Mouse (Mus musculus) neutrophil, adult 5-6 weeks (primary cell): ENCODE results near the gene Filip1. TPM values are rescaled to one million over a fixed set of nuclear protein-coding genes. Genes with fewer than 3 reads are reported as not detected.

Source experiments
- ATAC-seq: fragments of 151-379, 151-347 bp; 2 replicates; pipeline ENCODE4 v1.8.0; 2017; ENCODE audit warnings: mild to moderate bottlenecking, moderate TSS enrichment; ENCODE audit not compliant: insufficient number of reproducible peaks, poor library complexity, low FRiP score, severe bottlenecking; ENCODE audit errors: extremely low read depth
- total RNA-seq: library from RNA; stranded (forward); fragments of 200-1000 nt; gene quantifications from 2 replicates; pipeline ENCODE4 v1.2.3, GENCODE M21; 2017

The Filip1 gene
- total RNA-seq, 1 experiment from 2014 or later, result 0.47 TPM

DNA sequence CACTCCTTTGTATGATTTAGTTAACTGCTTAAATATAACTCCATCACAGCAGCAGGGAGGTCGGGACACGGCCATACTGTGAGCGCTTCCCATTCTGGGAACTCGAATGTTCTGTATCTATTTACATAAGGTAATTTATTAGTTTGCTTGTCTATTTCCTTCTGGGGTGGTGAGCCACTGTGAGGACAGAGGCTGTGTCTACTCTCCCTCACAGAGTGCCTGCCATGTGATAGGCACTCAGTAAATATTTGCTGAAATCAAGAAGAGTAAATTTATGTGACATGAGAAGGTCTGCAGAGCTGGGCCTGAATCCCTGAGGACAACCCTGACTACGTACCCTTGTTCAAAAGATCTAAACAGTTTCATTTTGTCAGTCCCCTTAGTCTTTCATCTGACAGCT, 143.1 kb downstream of the Filip1 start:
- no peak for ATAC-seq

DNA sequence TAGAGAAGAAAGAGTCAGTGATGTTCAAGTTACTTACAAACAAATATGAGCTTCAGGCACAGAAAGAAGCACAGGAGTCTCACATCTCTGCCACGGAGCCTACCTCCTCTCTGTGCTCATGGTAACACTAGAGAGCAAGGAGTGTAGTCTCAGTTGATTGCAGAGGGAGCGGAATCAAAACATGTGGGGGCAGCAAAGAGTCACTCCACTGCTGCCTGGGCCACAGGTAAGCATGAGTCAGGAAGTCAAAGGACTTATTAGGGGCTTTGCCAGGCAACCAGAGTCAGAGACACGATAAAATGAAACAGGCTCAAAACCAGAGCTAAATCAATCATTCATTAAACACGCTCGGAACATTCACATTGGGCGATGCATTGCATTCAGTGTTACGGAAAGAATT, 146.7 kb downstream of the Filip1 start:
- no peak for ATAC-seq

DNA sequence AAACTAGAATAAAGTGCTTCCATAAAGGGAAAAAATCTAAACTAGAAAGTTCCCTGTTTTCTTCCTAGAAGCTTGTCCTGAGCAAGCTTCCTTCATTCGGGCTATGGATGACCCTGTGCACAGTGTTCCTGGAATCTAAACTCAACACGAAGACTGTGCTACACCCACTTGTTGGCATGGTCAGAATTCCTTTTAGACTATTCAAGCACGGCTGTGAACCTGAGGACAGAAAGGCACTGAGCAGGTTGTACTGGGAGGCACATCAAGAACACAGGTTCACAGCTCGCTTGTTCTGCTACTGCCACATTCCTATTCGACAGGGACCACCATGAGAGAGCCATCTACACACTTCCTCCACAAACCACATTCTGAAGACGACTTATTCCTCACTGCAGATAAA, 150.1 kb downstream of the Filip1 start:
- no peak for ATAC-seq

DNA sequence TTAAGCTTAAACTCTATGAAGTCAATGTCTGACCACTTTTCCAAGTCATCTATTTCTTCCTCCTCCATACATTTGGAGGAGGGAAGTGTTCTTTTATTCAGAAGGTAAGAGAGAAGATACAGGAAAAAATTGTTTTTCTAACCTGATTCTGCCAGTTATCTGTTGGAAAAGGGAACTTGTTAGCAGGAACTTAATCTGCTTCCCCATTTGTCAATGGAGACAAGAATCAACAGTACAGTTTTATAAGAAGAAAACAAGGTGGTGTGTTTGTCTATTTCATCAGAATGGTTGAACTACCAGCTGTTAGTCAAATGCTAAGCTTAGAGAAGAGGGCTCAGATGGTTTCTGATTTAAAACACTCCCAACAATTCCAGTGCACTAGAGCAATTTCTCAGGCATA, 165.6 kb downstream of the Filip1 start:
- ATAC-seq, result no peak

DNA sequence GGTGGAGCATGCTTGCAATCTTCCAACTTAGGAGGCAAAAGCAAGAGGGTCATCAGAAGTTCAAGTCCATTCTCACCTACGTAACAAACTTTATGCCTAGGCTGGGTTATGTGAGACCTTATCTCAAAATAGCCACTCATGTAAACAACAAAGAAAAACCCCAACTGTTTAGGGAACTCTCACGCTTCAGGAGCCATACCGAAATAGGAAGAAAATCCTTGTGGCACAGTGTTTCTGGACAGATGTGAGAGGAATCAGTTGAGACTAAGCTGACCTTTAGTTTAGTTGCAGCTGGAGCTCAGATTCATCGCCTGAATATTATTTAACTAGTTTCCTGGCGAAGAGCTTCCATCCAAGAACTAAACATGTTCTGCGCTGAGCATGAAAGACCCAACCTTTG, 170.0 kb downstream of the Filip1 start:
- ATAC-seq, result no peak

DNA sequence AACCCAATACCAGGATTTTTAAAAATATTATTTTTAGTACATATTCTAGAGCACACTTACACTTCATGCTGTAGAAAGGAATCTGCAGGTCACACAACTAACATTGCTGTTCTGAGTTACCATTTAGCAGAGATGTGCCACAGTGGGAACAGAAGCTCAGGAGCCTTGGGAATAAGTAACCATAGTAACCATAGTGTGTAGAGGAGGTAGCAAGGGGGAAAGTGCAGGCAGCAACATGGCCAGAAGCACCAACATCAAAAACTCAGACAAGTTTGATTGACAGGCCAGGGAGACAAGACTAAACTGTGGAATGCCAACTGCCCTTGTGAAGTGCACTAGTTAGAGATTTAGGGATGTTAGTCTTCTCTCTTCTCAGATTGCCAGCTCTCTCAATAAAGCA, 170.6 kb downstream of the Filip1 start:
- no peak for ATAC-seq

DNA sequence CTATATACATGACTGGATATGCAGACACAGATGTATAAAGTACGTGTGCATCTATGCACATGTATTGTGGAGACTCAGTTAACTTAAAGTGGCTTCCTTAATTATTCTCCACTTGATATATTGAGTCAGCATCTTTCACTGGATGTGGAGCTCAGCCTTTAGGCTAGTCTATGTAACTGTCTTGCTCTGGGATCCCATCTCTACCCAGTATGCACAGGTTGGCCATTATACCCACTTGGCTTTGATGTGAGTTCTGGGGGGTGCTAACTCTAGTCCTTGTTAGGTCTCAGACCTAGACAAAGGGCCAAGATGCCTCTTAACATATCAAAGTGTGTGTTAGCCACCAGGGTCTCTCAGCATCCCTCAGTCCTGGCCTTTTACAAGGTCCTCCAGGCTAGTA, 181.4 kb downstream of the Filip1 start:
- ATAC-seq, result no peak

DNA sequence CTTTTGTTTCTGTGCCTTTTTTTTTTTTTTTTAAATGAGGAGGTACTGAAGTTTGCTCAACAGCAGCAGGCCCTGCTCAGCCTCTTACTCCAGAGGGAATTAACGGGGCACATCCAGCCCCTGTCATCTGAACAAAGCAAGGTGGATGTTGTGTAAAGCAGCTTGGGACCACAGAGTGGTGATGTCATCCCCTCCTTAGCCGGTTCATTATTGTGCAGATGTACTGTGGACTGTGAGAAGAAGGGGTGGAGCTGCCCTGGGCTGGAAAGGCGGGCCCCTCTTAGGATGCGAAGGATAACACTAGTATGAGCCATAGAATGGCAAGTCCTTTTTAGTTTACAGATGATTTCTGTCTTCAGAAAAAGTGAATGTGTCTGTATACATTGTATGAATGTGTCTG, 181.8 kb downstream of the Filip1 start:
- no peak for ATAC-seq

DNA sequence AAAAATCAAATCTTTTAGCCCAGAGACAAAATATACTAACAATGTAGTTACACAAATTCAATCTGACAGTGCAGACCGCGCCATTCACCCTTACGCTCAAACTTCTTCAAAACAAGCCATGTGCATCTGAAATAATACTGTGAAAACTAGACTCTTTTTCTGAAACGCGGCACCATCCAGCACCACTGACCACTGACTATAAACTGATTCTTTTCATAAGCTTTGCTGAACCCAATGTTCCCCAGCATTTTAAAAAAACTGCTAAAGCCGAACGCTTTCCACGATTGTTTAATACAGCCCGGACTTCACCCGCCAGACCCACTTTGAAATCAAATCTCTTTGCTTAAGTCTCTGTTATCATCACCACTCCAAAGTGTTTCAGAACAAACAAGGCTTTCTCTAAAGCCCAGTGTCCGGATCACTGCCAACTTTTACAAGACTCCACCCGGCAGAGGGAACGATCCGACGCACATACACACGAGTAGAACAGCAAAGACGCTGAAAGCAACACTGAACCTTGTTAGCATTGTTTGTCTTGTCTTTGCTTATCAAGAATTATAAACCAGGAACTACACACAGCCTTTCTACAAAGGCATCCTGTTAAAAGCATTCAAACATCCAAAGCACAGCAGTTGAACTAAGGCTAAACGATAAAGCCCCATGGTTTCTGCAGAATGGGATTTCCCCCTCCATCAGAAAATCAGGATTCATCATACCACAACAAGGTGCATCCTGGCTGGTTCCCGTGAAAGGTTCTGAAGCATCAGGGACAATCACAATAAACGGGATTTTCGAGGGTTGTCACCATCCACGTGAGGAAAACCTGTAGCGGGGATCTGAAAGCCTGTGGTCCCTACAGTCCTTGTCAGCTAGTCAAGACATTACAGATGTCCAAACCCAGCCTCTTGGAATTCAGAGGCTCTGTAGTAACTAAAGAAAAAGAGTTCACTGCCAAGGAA, 182.5 kb downstream of the Filip1 start:
- no peak for ATAC-seq

DNA sequence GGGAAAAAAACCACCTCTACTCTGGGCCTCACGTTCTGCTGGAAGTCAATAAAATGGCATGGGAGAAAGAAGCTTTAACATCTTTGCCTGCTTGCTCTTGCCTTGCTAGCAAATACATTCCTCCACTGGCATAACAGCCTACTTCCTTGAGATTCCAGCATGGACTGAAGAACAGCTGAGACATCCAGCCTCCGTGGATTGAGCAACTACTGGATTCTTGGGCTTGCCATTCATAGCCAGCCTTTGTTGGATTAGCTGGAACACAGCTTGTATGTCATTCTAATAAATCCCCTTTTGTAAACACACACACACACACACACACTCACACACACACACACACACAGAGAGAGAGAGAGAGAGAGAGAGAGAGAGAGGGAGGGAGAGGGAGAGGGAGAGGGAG, 185.6 kb downstream of the Filip1 start:
- ATAC-seq, result no peak

DNA sequence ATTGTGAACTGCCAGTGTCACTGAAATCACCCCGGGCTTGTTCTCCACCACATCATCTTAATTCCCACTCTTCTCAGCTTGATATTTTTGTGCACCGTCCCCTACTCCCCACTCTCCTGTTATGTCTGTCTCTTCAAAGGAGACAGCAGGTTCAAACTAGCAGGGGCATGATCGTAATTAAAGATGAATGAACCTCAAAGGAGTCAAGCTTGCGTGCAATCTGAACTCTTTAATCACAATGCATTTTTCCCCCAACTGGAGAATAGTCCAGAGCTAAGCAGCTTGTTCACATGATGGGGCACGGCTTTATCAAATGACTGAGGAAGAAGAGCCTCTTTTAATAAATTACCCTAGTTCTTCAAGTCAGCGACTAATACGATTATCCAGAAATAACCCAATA, 187.1 kb downstream of the Filip1 start:
- no peak for ATAC-seq

DNA sequence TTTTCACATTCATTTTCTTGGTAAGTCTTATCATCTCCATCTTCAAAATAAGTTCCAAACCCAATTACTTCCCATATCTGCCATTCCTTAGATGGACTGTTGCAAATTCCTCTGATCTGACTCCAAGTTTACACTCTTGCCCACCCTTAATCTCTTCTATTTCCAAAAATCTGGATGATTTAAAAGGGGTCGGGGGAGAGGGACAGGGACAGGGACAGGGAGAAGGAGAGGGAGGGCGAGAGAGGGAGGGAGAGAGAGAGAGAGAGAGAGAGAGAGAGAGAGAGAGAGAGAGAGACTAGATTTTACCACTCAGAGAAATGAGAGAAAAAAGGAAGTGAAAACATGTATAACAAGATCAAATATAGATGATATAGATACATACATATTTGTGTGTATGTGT, 188.8 kb downstream of the Filip1 start:
- no peak for ATAC-seq

DNA sequence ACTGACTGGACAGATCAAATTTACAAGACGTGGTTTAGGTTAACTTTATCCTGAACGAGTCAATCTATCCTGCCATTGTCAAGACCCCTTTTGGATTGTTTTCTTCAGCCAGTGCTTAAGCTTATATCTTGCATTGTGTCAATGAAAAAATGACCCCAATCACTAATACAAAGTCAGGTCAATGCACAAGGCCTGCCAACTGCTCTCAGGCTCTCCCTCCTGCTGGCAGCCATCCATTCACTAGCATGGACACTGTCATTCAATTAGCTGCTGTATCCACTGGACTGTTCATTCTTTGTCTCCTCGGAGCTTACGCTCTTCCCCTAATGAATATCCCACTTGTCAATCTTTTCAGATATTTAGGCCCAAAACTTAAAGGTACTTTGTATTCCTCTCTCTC, 189.2 kb downstream of the Filip1 start:
- no peak for ATAC-seq

DNA sequence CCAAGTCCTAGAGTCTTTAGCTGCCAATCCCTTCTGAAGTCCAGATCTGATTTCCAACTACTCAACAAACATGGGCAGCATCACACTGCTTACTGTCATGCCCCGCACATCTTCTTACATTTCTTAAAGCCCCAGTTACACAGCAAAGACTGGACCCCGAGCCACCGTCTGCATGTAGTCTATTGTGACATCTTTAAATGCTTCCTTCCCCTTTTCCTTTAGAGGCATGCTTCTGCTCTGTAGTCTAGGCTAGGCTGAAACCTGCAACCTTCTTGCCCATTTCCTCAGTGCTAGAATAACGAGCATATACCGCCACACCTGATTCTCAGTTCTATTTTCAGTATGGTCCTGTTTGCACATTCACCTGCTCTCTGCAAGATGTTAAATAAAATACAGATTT, 196.2 kb downstream of the Filip1 start:
- peak; percentile 83 for ATAC-seq

DNA sequence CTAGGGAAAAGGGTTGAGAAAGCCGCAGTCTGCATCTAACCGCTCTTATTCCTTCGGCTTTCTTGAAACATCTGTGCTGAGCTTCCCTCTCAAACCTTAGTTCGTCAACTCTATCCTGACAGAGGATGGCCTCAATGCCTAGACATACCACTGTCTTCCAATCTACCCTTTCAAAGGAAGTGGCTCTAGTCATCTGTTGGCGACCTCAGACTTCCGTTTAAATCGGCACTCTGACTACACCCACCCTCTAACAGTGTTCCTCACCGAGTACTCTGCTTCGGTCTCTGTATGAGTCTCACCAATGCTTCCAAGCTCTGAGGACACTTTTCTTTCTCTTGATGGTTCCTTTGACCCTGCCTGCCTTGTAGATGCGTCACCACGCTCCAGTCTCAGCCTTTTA, 196.6 kb downstream of the Filip1 start:
- ATAC-seq, result peak; percentile 57

DNA sequence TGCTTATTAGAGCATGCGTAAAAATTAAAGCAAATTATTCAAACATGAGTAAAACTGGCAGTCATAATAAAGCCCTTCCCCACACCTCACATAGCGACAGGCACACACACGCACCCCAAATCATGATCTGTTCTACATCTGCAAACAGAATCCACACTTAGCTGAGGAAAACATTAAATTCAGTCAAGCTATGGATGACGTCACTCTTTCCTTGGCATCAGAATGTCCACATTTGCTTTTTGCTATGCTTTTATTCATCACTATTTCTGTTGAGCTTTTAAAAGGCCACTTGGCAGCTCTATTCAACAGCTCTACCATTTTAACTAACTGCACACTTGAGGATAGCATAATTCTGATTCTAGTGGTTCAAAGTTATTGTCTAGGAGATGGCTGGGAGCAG, 198.1 kb downstream of the Filip1 start:
- no peak for ATAC-seq

DNA sequence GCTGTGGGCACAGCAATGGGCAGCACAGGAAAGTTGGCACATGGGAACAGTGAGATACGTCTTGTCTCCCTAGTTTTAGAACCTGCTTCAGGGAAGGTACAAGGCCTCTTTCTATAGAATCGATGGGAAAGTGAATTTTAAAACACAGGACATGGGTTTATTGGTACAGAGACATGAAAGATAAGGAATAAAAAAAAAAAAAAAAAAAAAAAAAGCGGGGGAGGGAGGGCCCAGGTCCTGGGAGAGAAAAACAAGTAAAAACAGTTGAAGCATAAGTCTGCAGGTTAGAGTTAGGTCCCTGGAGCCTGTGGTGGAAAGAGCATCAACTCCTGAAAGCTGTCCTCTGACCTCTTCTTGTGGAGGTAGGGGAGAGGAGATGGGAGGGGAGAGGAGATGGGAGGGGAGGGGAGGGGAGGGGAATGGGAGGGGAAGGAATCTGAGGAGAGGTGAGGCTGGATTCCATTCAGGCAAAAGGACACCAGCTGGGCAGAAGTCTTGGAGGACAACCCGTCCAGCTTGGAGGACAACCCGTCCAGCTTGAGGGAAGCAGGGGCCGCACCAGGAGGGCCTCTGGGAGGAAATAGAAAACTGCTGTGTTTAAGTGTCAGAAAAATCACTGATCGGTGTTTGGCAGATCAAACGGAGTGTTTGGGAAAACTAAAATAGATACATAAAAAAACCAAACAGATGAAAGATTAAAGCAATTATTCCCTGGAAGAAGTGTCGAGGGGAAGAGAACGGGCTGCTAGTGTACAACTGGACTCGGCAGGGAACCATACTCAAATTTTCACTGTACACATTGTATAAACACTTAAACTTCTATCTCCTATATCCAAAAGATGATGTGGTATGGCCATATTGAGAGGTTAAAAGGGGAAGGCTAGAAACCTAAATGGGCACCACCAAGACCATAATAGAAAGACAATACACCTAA, 201.4 kb downstream of the Filip1 start:
- no peak for ATAC-seq

DNA sequence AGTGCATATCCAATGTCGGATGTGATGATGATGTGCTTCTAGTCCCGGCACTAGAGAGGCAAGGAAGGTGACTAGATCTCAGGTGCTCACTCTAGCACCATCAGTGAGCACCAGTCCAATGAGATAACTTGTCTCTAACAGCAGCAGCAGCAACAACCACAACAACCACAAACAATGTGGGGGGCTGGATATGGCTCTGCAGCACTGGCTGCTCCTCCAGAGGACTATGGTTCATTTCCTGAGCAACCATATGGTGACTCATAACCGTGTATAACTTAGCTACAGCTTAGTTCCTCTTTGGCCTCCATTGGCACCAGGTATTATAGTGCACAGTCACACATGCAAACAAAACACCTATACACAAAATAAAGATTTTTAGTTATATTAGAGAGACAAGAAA, 202.1 kb downstream of the Filip1 start:
- peak; percentile 87 for ATAC-seq

DNA sequence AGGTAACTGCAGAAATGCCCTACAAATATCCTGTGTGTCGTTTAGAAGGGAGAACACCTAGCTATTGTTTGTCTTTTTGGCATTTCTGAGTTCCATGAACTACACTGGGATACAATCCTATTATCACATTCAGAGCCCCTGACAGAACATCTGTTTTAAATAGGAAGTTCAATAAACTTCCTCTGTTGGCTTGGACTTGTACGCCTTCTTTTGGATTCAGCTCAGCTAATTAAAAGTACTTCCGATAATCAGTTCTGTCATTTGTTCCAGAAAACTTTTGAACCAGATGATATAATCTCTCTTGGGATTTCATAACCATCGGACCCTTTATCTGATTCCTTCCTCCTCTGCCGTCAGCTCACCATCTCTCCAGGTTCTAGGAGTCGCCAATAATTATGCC, 203.2 kb downstream of the Filip1 start:
- no peak for ATAC-seq

DNA sequence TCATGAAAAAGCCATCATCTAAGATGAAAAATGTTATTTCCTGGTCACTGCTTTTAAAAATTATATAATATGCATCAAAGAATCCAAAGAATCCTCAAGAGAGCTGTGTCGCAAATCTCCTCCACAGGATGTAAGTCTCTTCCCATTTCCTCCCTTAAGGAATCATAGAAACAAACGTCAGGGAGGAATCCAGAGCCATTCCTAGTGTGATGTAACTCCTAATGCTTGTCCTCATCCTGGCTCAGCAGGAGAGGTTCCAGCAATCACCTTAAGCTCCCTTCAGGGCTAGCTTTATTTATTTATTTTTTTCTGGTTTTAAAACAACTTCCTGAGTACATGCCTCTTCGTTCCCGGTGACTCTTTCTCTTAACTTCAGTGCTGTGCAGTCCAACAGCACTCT, 205.5 kb downstream of the Filip1 start:
- no peak for ATAC-seq
